Mouse (Mus musculus) gastrocnemius, postnatal 14 days (tissue): Measurements from ENCODE around the gene Lyplal1. TPM values are rescaled to one million over a fixed set of nuclear protein-coding genes. Genes with fewer than 3 reads are reported as not detected.

Source experiments
- DNase-seq: peaks from one replicate; pipeline ENCODE4 v3.0.0; 2021; ENCODE audit warnings: mixed read lengths
- intact Hi-C: fragments of 180-260 bp; cut with DNase I; formaldehyde crosslinking; loops from one replicate; pipeline ENCODE4 v1.15.1; 2025; ENCODE audit warnings: low total_unique reads
- total RNA-seq, 2 experiments: library from RNA; stranded (reverse); gene quantifications; 2 replicates each; pipeline ENCODE4 v1.2.3; 2021

Gene Lyplal1
- total RNA-seq, 2 experiments from 2014 or later: 4.4 to 4.8 TPM

GRCm38 (mm10) chr1:186043709-186044452, 73.2 kb downstream of the Lyplal1 start:
- intact Hi-C loops: no loop called here
- DNase-seq: no peak

- DNase-seq: no peak
- intact Hi-C loops: no loop called here
These were observed 75.3 kb downstream of the Lyplal1 start for GRCm38 (mm10) chr1:186041841-186042240.
